Mouse (Mus musculus) heart, embryonic 12.5 days (tissue): Measurements from ENCODE around the gene Olfr71. TPM values are rescaled to one million over a fixed set of nuclear protein-coding genes. Genes with fewer than 3 reads are reported as not detected.
A peak's percentile ranks its signal among the peaks of the same experiment; 100 is the strongest.

ENCODE experiments used
- ATAC-seq: fragments of 200-750 bp; cut with Nextera tagmentation; 2 replicates; pipeline ENCODE4 v1.8.0; 2017; ENCODE audit warnings: moderate TSS enrichment, moderate library complexity; ENCODE audit not compliant: insufficient number of reproducible peaks, low FRiP score
- H3K27ac ChIP-seq: fragments of 300-500 bp; sonication (generic); 2 replicates; pipeline ENCODE4 v1.5.1; 2016; ENCODE audit warnings: mild to moderate bottlenecking, moderate library complexity; ENCODE audit not compliant: poor library complexity, severe bottlenecking
- H3K27me3 ChIP-seq: fragments of 300-500 bp; sonication (generic); replicated peaks from 2 replicates; pipeline ENCODE4 v1.6.1; 2016; ENCODE audit warnings: mild to moderate bottlenecking, moderate library complexity
- H3K36me3 ChIP-seq: fragments of 300-500 bp; sonication (generic); 2 replicates; pipeline ENCODE4 v1.6.1; 2016; ENCODE audit warnings: mild to moderate bottlenecking, moderate library complexity
- H3K4me1 ChIP-seq: fragments of 300-500 bp; sonication (generic); replicated peaks from 2 replicates; pipeline ENCODE4 v1.6.1; 2016; ENCODE audit warnings: mild to moderate bottlenecking
- H3K4me2 ChIP-seq: fragments of 300-500 bp; sonication (generic); 2 replicates; pipeline ENCODE4 v1.6.1; 2016; ENCODE audit warnings: mild to moderate bottlenecking, moderate library complexity
- H3K4me3 ChIP-seq: fragments of 300-500 bp; sonication (generic); 2 replicates; pipeline ENCODE4 v1.5.1; 2016; ENCODE audit warnings: mild to moderate bottlenecking
- H3K9ac ChIP-seq: fragments of 300-500 bp; sonication (generic); 2 replicates; pipeline ENCODE4 v1.6.1; 2016; ENCODE audit warnings: mild to moderate bottlenecking, moderate library complexity
- H3K9me3 ChIP-seq: fragments of 300-500 bp; sonication (generic); replicated peaks from 2 replicates; pipeline ENCODE4 v1.6.1; 2016; ENCODE audit warnings: mild to moderate bottlenecking, moderate library complexity
- WGBS: fragments of 180-500 bp; shearing (Covaris S2); methylation state at CpG from one replicate; pipeline ENCODE4 v1.1.7; 2016; 5-methylcytosine and 5-hydroxymethylcytosine counted together
- polyA plus RNA-seq: library from polyadenylated mRNA; unstranded; fragments of >200 nt; fragmentation: Nextera tagmentation; extraction: Ambion mirVana; gene quantifications from 2 replicates; pipeline ENCODE4 v1.2.1, GENCODE M21; 2016

The Olfr71 gene
- polyA plus RNA-seq, 1 experiment from 2014 or later, result not detected

- H3K4me2 ChIP-seq, result no peak overlapping the region
- no peaks in the 10 kb centered on the region for H3K36me3 ChIP-seq
- H3K4me1 ChIP-seq, result peaks cover 8% of the 10 kb centered on the region; the same call in 1 of the 2 replicates
- H3K9me3 ChIP-seq, result no peaks in the 10 kb centered on the region
- WGBS, result 4% methylated on average over 2 of the region's 2 CpGs
- peaks cover 17% of the 10 kb centered on the region; the same call in 1 of the 2 replicates for H3K27me3 ChIP-seq
- H3K27ac ChIP-seq, result peak overlapping the region; percentile 10; the same call in 1 of the 2 replicates
- H3K9ac ChIP-seq, result no peak overlapping the region
- no peak for ATAC-seq
- H3K4me3 ChIP-seq, result no peak overlapping the region
Observed at GRCm38 (mm10) chr4:43711821-43712220, 1.8 kb upstream of the Olfr71 start.

- no peak for ATAC-seq
- peaks cover 11% of the 10 kb centered on the region; the same call in 1 of the 2 replicates for H3K27me3 ChIP-seq
- no peak overlapping the region for H3K27ac ChIP-seq
- no peaks in the 10 kb centered on the region for H3K9me3 ChIP-seq
- H3K36me3 ChIP-seq, result no peaks in the 10 kb centered on the region
- 77% methylated on average over 13 of the region's 13 CpGs for WGBS
- H3K4me2 ChIP-seq, result no peak overlapping the region
- no peak overlapping the region for H3K4me3 ChIP-seq
- H3K4me1 ChIP-seq, result peaks cover 4% of the 10 kb centered on the region; the same call in 1 of the 2 replicates
- no peak overlapping the region for H3K9ac ChIP-seq
Observed at GRCm38 (mm10) chr4:43705991-43706390, 4.1 kb downstream of the Olfr71 start.

GRCm38 (mm10) chr4:43703851-43704250, 6.2 kb downstream of the Olfr71 start:
- 0 out of 2 replicates have a peak overlapping the region, but pooled peaks have one; percentile 14 for H3K9ac ChIP-seq

GRCm38 (mm10) chr4:43703439-43703838, 6.6 kb downstream of the Olfr71 start:
- no peak overlapping the region for H3K27ac ChIP-seq
- ATAC-seq, result no peak
- peaks cover 4% of the 10 kb centered on the region; the same call in 1 of the 2 replicates for H3K4me1 ChIP-seq
- 0 out of 2 replicates have a peak, but pooled peaks cover 9% of the 10 kb centered on the region for H3K27me3 ChIP-seq
- H3K4me3 ChIP-seq, result no peak overlapping the region
- no peak overlapping the region for H3K9ac ChIP-seq
- no peaks in the 10 kb centered on the region for H3K9me3 ChIP-seq
- no peaks in the 10 kb centered on the region for H3K36me3 ChIP-seq
- 77% methylated on average over 6 of the region's 6 CpGs for WGBS
- H3K4me2 ChIP-seq, result no peak overlapping the region

More at GRCm38 (mm10) chr4:43703851-43704250, 6.2 kb downstream of the Olfr71 start:
- Histone ChIP-seq H3K9me3 (no peaks in the 10 kb centered on the region), H3K36me3 (no peaks in the 10 kb centered on the region), H3K27ac (no peak overlapping the region), H3K4me3 (no peak overlapping the region), H3K4me1 (peaks cover 4% of the 10 kb centered on the region; the same call in 1 of the 2 replicates), H3K27me3 (0 out of 2 replicates have a peak, but pooled peaks cover 11% of the 10 kb centered on the region), H3K4me2 (no peak overlapping the region)
- WGBS, result 81% methylated on average over 8 of the region's 8 CpGs
- no peak for ATAC-seq

- H3K9me3 ChIP-seq, result no peaks in the 10 kb centered on the region
- H3K4me2 ChIP-seq, result no peak within 1 kb of the TSS
- H3K4me3 ChIP-seq, result no peak within 1 kb of the TSS
- peaks cover 6% of the 10 kb centered on the region for H3K4me1 ChIP-seq
- H3K9ac ChIP-seq, result no peak within 1 kb of the TSS
- ATAC-seq, result no peak
- H3K27ac ChIP-seq, result no peak within 1 kb of the TSS
- no peaks in the 10 kb centered on the region for H3K36me3 ChIP-seq
- peaks cover 20% of the 10 kb centered on the region; the same call in 1 of the 2 replicates for H3K27me3 ChIP-seq
- WGBS, result 77% methylated on average over 6 of the region's 6 CpGs
Observed at GRCm38 (mm10) chr4:43700707-43701106, 9.3 kb downstream of the Olfr71 start, which contains the start of gene Olfr70. TSS of gene Olfr70 (minus strand) at chr4:43700807.

GRCm38 (mm10) chr4:43696561-43696960, 13.5 kb downstream of the Olfr71 start:
- H3K4me2 ChIP-seq, result no peak overlapping the region
- H3K27me3 ChIP-seq, result peaks cover 18% of the 10 kb centered on the region; the same call in 1 of the 2 replicates
- WGBS, result 90% methylated on average over 13 of the region's 13 CpGs
- no peak for ATAC-seq
- no peaks in the 10 kb centered on the region for H3K36me3 ChIP-seq
- H3K4me1 ChIP-seq, result peaks cover 30% of the 10 kb centered on the region
- no peak overlapping the region for H3K4me3 ChIP-seq
- no peaks in the 10 kb centered on the region for H3K9me3 ChIP-seq
- H3K27ac ChIP-seq, result no peak overlapping the region
- no peak overlapping the region for H3K9ac ChIP-seq

GRCm38 (mm10) chr4:43695249-43695671, 14.8 kb downstream of the Olfr71 start:
- peaks cover 18% of the 10 kb centered on the region; the same call in 1 of the 2 replicates for H3K27me3 ChIP-seq
- 0 out of 2 replicates have a peak, but pooled peaks have one; percentile 50 for ATAC-seq
- no peak overlapping the region for H3K4me3 ChIP-seq
- H3K4me2 ChIP-seq, result no peak overlapping the region
- H3K4me1 ChIP-seq, result peaks cover 35% of the 10 kb centered on the region
- H3K9me3 ChIP-seq, result no peaks in the 10 kb centered on the region
- H3K27ac ChIP-seq, result no peak overlapping the region
- H3K36me3 ChIP-seq, result no peaks in the 10 kb centered on the region
- no peak overlapping the region for H3K9ac ChIP-seq
- WGBS, result 19% methylated on average over 9 of the region's 9 CpGs

- no peak overlapping the region for H3K27ac ChIP-seq
- H3K36me3 ChIP-seq, result peaks cover 6% of the 10 kb centered on the region
- no peak for ATAC-seq
- H3K4me1 ChIP-seq, result peaks cover 35% of the 10 kb centered on the region
- no peak overlapping the region for H3K9ac ChIP-seq
- H3K9me3 ChIP-seq, result no peaks in the 10 kb centered on the region
- peaks cover 18% of the 10 kb centered on the region; the same call in 1 of the 2 replicates for H3K27me3 ChIP-seq
- 75% methylated on average over 1 of the region's 1 CpGs for WGBS
- no peak overlapping the region for H3K4me3 ChIP-seq
- H3K4me2 ChIP-seq, result no peak overlapping the region
Observed at GRCm38 (mm10) chr4:43694439-43695248, 15.4 kb downstream of the Olfr71 start.

GRCm38 (mm10) chr4:43693806-43694241, 16.2 kb downstream of the Olfr71 start:
- peak; percentile 24; the same call in 1 of the 2 replicates for ATAC-seq
- WGBS, result 47% methylated on average over 5 of the region's 5 CpGs
- peaks cover 18% of the 10 kb centered on the region; the same call in 1 of the 2 replicates for H3K27me3 ChIP-seq
- H3K9ac ChIP-seq, result no peak overlapping the region
- peaks cover 35% of the 10 kb centered on the region for H3K4me1 ChIP-seq
- H3K4me3 ChIP-seq, result no peak overlapping the region
- H3K9me3 ChIP-seq, result no peaks in the 10 kb centered on the region
- H3K36me3 ChIP-seq, result peaks cover 6% of the 10 kb centered on the region
- no peak overlapping the region for H3K4me2 ChIP-seq
- H3K27ac ChIP-seq, result peak overlapping the region; percentile 30

- no peak for ATAC-seq
- H3K9me3 ChIP-seq, result no peaks in the 10 kb centered on the region
- peaks cover 35% of the 10 kb centered on the region for H3K4me1 ChIP-seq
- no peak overlapping the region for H3K4me3 ChIP-seq
- H3K27ac ChIP-seq, result no peak overlapping the region
- no peak overlapping the region for H3K9ac ChIP-seq
- H3K27me3 ChIP-seq, result no peaks in the 10 kb centered on the region
- H3K4me2 ChIP-seq, result no peak overlapping the region
- 65% methylated on average over 5 of the region's 5 CpGs for WGBS
- peaks cover 9% of the 10 kb centered on the region for H3K36me3 ChIP-seq
Observed at GRCm38 (mm10) chr4:43691026-43691425, 19.0 kb downstream of the Olfr71 start.

- Histone ChIP-seq H3K27ac (no peak overlapping the region), H3K36me3 (peaks cover 19% of the 10 kb centered on the region), H3K9me3 (no peaks in the 10 kb centered on the region), H3K4me2 (no peak overlapping the region), H3K9ac (no peak overlapping the region), H3K27me3 (no peaks in the 10 kb centered on the region), H3K4me1 (peaks cover 27% of the 10 kb centered on the region), H3K4me3 (no peak overlapping the region)
- ATAC-seq, result no peak
- 90% methylated on average over 17 of the region's 17 CpGs for WGBS
Observed at GRCm38 (mm10) chr4:43690021-43690420, 20.0 kb downstream of the Olfr71 start.
